Mouse (Mus musculus): Measurements from ENCODE around the gene Inip.

Inip gene

DNA sequence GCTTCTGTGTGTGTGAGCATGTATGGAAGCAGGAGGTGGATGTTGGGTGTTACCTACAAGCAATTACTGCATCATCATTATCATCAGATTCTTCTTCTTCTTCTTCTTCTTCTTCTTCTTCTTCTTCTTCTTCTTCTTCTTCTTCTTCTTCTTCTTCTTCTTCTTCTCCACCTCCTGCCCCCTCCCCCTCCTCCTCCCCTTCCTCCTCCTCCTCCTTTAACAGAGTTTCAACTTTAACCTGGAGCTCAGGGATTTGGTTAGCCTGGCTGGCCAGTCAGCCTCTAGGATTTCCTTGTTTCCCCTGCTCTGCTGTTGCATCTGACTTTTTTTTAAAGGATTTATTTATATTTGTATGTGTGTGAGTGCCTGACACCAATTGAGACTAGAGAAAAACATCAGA lies at the start of gene Inip:
Gene Inip (minus strand): TSS at position 101 of the 400 bp plus-strand sequence.
- DNase-seq (ENCODE audit: low spot score) = no peak

DNA sequence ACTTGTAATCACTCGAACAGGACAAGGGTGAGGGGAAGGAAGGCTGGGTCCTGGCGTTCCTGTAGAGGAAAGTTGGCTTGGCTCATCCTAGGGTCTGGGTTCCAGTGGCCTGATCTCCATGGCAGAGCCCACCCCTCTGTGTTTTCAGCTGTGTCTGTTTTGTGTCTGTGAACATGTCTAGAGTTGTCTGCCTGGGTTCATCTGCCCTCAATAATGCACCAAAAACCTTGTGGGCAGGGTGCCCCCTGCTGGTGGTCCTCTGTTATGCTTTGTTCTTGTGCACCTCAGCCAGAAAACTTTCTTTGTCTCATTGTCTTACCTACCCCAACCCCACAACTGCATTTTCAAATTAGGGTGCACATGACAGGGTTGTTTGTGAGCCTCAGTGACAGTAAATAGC lies 48.8 kb upstream of the Inip start:
- DNase-seq (ENCODE audit: low spot score) = peak; percentile 81

DNA sequence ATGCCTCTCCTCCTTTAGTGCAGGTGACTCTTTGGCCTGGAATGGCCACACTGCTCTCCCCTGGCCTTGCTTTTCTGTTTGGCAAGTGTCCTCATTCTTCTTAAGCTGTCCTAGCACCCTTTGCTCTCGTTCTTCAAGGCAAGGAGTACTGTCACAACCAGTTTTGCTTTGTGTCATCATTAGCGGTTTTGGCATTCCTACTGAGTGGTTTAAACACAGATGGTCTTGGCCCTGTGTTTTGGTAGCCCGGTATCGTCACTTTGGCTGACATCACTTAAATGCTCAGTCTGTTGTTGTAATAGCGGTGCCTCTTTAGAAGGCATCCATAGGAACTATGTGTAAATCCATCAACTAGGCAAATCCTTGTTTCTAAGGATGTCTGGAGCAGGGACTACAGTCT lies 46.1 kb upstream of the Inip start:
- DNase-seq (ENCODE audit: low spot score) = no peak

- DNase-seq (ENCODE audit: low spot score) = no peak
Measured at GRCm38 (mm10) chr4:59845245-59845637, 43.9 kb upstream of the Inip start.

GRCm38 (mm10) chr4:59844460-59845244 lies 43.3 kb upstream of the Inip start:
- no peak for DNase-seq (ENCODE audit: low spot score)

GRCm38 (mm10) chr4:59837659-59838058 lies 36.3 kb upstream of the Inip start:
- DNase-seq (ENCODE audit: low spot score) = no peak

- no peak for DNase-seq (ENCODE audit: low spot score)
Measured at GRCm38 (mm10) chr4:59832810-59833209, 31.4 kb upstream of the Inip start.

DNA sequence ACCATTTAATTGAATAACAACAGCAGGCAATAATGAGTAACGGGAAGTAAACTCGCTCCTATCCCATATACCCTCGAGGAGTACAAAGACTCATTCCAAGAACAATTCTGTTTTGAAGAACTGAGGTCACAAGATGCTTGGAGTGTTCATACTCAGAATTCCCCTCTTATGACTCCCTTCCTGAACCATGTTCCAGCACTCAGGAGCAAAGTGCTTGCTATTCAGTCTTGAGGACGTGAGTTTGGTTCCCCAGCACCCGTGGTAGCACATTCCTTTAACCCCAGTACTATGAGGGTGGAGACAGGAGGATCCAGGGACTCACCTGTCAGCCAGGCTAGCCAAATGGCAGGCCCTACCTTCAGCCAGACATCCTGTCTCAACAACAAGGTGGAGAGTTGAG lies 29.6 kb upstream of the Inip start:
- DNase-seq (ENCODE audit: low spot score) = no peak

DNA sequence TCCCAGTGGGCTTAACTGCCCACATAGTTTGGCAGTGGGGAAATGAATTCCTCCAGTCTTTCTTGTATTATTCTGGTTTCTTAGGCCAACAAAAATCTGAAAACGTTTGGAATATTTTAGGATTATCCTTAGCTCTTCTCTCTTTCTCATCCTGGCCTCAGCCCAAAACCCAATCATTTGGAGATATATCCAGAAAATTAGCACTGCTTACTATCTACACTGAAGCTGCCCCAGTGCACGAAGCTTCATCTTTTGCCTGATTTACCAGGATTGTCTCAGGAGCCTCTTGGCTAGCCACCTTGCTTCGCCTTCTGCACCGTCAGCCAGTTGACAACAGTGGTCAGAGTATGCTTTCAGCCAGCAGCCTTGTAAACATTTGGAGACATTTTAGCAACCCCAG lies 27.7 kb upstream of the Inip start:
- no peak for DNase-seq (ENCODE audit: low spot score)

DNA sequence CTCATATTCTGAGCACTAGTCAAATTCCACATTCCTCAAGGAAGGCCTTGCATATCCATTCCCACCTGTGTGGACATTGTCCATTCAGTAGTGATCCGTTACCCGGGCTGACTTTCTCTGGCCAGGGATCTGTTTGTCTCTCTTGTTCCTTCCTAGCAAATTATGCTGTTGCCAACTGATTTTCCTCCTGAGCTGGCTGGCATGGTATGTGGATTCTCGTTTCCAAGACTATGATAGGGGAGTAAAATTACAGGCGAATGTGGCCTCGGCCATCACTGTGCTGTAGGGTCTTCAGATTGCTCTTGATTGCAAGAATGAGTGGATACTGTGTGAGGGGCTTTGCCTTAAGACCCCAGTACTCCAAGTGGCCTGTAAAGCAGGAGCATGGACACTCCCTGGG lies 25.0 kb upstream of the Inip start:
- DNase-seq (ENCODE audit: low spot score) = no peak

- peak; percentile 71 for DNase-seq (ENCODE audit: low spot score)
Measured at GRCm38 (mm10) chr4:59825634-59826033, 24.2 kb upstream of the Inip start.

DNA sequence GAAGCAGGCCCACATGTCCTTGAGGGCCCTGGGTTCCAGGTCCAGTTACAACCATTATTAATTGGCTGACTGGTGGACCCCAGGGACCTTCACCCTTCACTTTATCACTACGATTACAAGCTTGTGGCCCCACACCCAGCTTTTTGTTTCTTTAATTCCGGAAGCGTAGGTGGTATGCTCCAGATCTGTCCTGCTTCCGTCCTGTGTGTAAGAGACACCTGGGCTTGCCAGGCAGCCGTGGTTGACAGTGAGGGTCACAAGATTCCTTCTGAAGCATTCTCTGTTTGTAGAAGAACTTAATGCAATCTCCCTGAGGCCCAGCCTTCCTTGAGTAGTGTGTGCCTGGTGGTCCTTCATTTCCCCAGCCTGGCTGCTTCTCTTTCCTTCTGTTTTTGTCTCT lies 23.5 kb upstream of the Inip start:
- DNase-seq (ENCODE audit: low spot score) = no peak

DNA sequence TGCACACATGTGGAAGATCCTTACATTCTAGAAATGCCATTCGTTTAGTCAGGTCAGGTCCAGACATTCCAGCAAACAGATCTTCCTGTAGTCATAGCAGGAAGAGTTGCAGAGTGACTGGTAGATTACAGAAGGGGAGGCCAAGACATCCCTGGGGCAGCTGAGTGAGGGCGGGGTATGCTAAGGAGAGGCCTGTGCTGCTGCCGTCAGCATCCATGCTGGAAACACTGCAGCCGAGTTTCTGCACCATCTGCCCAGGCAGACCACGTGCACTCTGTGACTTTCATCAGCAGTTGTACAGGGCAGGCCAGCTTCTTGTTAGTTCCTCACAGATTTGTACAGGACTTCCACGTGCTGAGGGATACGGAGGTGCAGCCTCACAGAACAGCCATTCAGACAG lies 22.1 kb upstream of the Inip start:
- peak; percentile 75 for DNase-seq (ENCODE audit: low spot score)

- no peak for DNase-seq (ENCODE audit: low spot score)
Measured at GRCm38 (mm10) chr4:59822119-59822518, 20.7 kb upstream of the Inip start.

DNA sequence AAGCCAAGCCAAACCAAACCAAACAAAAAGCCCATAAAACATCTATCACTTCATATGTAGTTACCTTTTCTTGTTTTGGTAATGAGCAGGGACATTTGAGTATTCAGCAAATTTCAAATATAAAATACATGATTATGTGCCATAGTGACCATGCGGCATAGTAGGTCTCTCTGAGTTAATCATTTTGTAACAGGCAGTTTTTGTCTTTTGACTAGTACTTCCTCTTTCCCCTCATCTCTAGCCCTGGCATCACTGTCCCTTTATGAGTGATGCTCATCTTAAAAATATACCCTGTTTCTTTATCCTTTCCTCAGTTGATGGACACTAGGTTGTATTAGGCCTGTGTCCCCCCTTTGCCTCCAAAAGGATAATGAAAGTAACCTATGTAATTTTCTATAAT lies 20.1 kb upstream of the Inip start:
- DNase-seq (ENCODE audit: low spot score) = no peak

DNA sequence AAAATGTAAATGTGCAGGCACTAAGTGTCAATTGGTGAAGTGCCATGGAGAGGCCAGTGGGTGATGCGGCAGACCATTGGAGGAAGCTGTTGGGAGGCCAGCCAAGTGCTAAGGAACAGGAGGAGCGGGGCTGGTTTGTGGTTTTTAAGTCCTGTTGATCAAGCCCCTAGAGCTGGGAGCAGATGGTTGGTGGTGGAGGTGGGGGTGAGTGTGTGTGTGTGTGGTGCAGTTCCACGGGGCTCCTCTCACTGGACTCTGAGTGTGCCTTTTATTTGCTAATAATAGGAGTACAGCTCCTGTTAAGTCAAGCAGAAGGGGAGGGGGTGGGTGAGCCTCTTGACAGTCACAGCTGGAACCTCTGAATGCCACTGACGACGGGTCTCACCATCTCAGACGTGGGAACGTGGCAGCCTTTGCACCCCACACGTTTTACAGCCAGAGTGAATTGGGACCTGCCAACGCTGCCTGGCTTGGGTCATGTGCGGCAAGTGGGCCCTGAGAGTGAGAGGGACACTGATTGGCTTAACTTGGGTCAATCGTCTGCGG lies 18.2 kb upstream of the Inip start:
- DNase-seq (ENCODE audit: low spot score) = peak; percentile 39

DNA sequence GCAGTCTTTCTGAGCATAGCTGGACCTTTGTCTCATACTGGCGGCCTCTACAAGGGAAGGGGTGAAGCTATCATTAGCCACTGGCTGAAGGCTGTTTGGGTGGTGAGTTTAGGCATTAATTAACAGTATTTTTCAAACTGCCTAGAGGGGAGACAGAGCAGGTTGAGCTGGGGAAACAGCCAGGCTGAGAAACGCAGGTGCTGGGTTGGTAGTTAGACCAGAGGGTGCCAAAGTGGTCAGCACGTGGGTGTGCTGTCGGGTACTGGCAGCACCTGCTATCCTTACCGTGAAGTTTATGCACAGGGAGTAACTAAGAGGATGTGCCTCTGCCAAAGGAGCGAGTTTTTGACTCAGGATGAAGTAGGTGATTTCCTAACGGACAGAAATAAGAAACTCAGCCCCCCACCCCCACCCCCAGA lies 17.7 kb upstream of the Inip start:
- DNase-seq (ENCODE audit: low spot score) = no peak

DNA sequence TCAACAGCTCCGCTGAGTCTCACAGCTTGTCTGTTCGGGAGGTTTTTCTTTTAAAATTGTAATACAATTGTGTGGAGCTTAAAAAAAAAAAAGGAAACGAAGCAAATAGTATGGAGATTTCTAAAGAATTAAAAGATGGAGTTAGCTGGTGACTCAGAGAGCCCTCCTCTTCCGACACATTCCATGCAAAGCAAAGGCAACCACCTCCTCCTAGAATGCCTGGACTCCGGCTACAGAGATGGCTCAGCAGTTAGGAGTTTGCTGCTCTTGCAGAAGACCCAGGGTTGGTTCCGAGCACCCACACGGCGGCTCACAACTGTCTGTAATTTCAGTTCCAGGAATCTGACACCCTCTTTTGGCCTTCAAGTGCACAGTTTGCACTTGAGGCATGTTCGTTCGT lies 17.1 kb upstream of the Inip start:
- no peak for DNase-seq (ENCODE audit: low spot score)

- no peak for DNase-seq (ENCODE audit: low spot score)
Measured at GRCm38 (mm10) chr4:59817790-59818189, 16.4 kb upstream of the Inip start.

- DNase-seq (ENCODE audit: low spot score) = no peak
Measured at GRCm38 (mm10) chr4:59816477-59816876, 15.1 kb upstream of the Inip start.

GRCm38 (mm10) chr4:59816016-59816415 lies 14.6 kb upstream of the Inip start:
- no peak for DNase-seq (ENCODE audit: low spot score)

DNA sequence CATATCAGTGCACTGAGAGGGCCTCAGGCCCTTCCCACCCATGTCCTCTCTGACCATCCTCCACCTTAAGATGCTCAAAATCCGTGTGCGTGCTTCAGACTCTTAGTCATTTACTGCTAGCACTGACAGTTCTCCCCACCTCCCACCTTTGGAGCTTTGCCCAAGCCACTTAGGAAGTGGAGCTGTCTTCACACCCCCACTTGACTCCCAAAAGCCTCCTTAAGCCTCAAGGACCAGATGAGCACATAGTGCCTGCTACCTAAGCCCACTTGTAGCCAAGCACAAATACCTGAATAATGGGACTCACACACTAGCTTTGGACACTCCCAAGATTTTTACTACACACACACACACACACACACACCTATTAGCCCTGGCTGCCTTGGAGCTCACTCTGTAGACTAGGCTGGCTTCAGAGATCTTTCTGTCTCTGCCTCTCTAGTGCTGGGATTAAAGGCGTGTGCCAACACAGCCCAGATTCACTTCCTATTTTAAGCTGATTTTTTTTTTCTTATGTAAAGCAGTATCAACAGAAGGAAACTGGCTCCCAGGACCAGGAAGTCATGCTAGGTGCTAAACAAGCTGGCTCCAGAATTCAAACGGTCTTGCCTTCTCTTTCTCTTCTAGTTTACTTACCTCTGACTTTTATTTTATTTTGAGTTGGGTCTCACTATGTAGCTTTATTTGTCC lies 13.9 kb upstream of the Inip start:
- no peak for DNase-seq (ENCODE audit: low spot score)

- no peak for DNase-seq (ENCODE audit: low spot score)
Measured at GRCm38 (mm10) chr4:59814094-59814493, 12.7 kb upstream of the Inip start.

All from layer of hippocampus, adult 11-12 months (tissue).